Mouse (Mus musculus): ENCODE results near the gene Rad51b. TPM values are rescaled to one million over a fixed set of nuclear protein-coding genes. Genes with fewer than 3 reads are reported as not detected.

Gene Rad51b
- polyA plus RNA-seq, 1 experiment from 2014 or later: 7.8 TPM

DNA sequence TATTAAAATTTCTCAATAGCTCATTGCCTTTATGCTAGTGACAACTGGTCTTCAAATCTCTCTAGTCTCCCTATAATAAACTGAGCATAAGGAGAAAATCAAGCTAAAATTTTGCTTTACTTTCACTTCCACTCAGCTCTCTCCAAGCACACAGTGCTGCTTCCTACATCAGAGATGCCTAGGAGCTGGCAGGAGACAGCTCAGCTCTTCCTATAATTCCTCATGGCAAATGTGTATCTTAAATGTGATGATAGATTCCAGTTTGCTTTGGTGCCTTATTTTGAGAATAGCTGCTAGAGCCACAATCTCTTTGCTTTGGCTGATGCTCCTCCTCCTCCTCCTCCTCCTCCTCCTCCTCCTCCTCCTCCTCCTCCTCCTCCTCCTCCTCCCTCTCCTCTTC lies 428.6 kb downstream of the Rad51b start:
- no peak overlapping the region for H3K9ac ChIP-seq (ENCODE audit: low read length)
- peaks cover 5% of the 10 kb centered on the region; the same call in 1 of the 2 replicates for H3K9me3 ChIP-seq (replicated peaks; ENCODE audit: control insufficient read depth, low read length)
- no peak for ATAC-seq (ENCODE audit: insufficient read depth, low FRiP score)
- no peaks in the 10 kb centered on the region for H3K27me3 ChIP-seq (ENCODE audit: control insufficient read depth, insufficient read depth, low read length)
- no peak overlapping the region for H3K4me2 ChIP-seq (ENCODE audit: low read depth, low read length)
- no peak overlapping the region for H3K4me3 ChIP-seq (replicated peaks; ENCODE audit: low read length)
- no peak overlapping the region for H3K27ac ChIP-seq (ENCODE audit: low read length)
- peaks cover 5% of the 10 kb centered on the region; the same call in 1 of the 2 replicates for H3K4me1 ChIP-seq (ENCODE audit: control insufficient read depth, insufficient read depth, low read length)
- no peaks in the 10 kb centered on the region for H3K36me3 ChIP-seq (ENCODE audit: control insufficient read depth, insufficient read depth, low read length)

- WGBS: 92% methylated on average over 2 of the region's 2 CpGs
Observed at GRCm38 (mm10) chr12:79726116-79726515, 429.0 kb downstream of the Rad51b start.

GRCm38 (mm10) chr12:79726959-79727358 lies 429.9 kb downstream of the Rad51b start:
- Histone ChIP-seq H3K4me1 (ENCODE audit: control insufficient read depth, insufficient read depth, low read length) (peaks cover 12% of the 10 kb centered on the region), H3K4me2 (ENCODE audit: low read depth, low read length) (no peak overlapping the region), H3K27ac (ENCODE audit: low read length) (no peak overlapping the region), H3K27me3 (ENCODE audit: control insufficient read depth, insufficient read depth, low read length) (no peaks in the 10 kb centered on the region), H3K4me3 (replicated peaks; ENCODE audit: low read length) (no peak overlapping the region), H3K9ac (ENCODE audit: low read length) (no peak overlapping the region), H3K36me3 (ENCODE audit: control insufficient read depth, insufficient read depth, low read length) (no peaks in the 10 kb centered on the region), H3K9me3 (replicated peaks; ENCODE audit: control insufficient read depth, low read length) (peaks cover 5% of the 10 kb centered on the region; the same call in 1 of the 2 replicates)
- no peak for ATAC-seq (ENCODE audit: insufficient read depth, low FRiP score)

More at GRCm38 (mm10) chr12:79726116-79726515, 429.0 kb downstream of the Rad51b start:
- H3K9me3 ChIP-seq (replicated peaks; ENCODE audit: control insufficient read depth, low read length): peaks cover 5% of the 10 kb centered on the region; the same call in 1 of the 2 replicates
- no peaks in the 10 kb centered on the region for H3K27me3 ChIP-seq (ENCODE audit: control insufficient read depth, insufficient read depth, low read length)
- H3K27ac ChIP-seq (ENCODE audit: low read length): no peak overlapping the region
- H3K9ac ChIP-seq (ENCODE audit: low read length): no peak overlapping the region
- no peak overlapping the region for H3K4me2 ChIP-seq (ENCODE audit: low read depth, low read length)
- no peak for ATAC-seq (ENCODE audit: insufficient read depth, low FRiP score)
- peaks cover 9% of the 10 kb centered on the region for H3K4me1 ChIP-seq (ENCODE audit: control insufficient read depth, insufficient read depth, low read length)
- H3K4me3 ChIP-seq (replicated peaks; ENCODE audit: low read length): no peak overlapping the region
- no peaks in the 10 kb centered on the region for H3K36me3 ChIP-seq (ENCODE audit: control insufficient read depth, insufficient read depth, low read length)

DNA sequence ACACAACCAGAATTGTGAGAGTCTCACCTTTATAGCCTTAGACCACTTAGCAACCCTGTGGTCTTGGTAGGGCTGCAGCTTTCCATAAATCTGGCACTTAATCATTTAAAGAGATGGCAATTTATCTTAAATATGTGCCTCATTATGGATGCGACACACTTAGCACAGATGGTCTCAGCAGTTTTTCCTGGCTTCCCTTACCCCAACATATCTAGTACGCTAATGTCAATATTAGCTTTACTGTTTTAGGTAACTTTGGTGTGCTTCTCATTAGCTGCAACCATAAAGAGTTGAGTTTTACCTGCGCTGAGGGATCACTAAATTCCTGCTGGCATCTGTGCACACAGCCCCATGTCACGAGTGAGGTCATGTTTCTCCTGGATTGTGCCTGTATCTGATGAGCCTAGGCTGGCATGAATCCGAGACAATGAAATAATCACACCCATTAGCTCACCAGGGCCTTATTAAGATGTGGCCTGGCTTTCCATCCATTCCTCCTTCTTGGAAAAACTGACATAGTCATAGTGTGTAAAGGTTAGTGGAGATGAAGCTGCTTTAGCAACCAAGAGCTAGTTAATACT lies 432.9 kb downstream of the Rad51b start:
- Histone ChIP-seq H3K4me1 (ENCODE audit: control insufficient read depth, insufficient read depth, low read length) (peaks cover 15% of the 10 kb centered on the region), H3K9ac (ENCODE audit: low read length) (no peak overlapping the region), H3K27me3 (ENCODE audit: control insufficient read depth, insufficient read depth, low read length) (no peaks in the 10 kb centered on the region), H3K4me3 (replicated peaks; ENCODE audit: low read length) (no peak overlapping the region), H3K36me3 (ENCODE audit: control insufficient read depth, insufficient read depth, low read length) (no peaks in the 10 kb centered on the region), H3K27ac (ENCODE audit: low read length) (no peak overlapping the region), H3K9me3 (replicated peaks; ENCODE audit: control insufficient read depth, low read length) (peaks cover 5% of the 10 kb centered on the region; the same call in 1 of the 2 replicates), H3K4me2 (ENCODE audit: low read depth, low read length) (no peak overlapping the region)
- ATAC-seq (ENCODE audit: insufficient read depth, low FRiP score): no peak
- 63% methylated on average over 5 of the region's 5 CpGs for WGBS

GRCm38 (mm10) chr12:79731905-79732304 lies 434.8 kb downstream of the Rad51b start:
- H3K4me1 ChIP-seq (ENCODE audit: control insufficient read depth, insufficient read depth, low read length): peaks cover 23% of the 10 kb centered on the region
- no peaks in the 10 kb centered on the region for H3K27me3 ChIP-seq (ENCODE audit: control insufficient read depth, insufficient read depth, low read length)
- no peak for ATAC-seq (ENCODE audit: insufficient read depth, low FRiP score)
- no peak overlapping the region for H3K9ac ChIP-seq (ENCODE audit: low read length)
- H3K4me2 ChIP-seq (ENCODE audit: low read depth, low read length): no peak overlapping the region
- WGBS: 88% methylated on average over 6 of the region's 6 CpGs
- H3K9me3 ChIP-seq (replicated peaks; ENCODE audit: control insufficient read depth, low read length): peaks cover 5% of the 10 kb centered on the region; the same call in 1 of the 2 replicates
- no peak overlapping the region; the same call in 1 of the 2 replicates for H3K27ac ChIP-seq (ENCODE audit: low read length)
- no peak overlapping the region for H3K4me3 ChIP-seq (replicated peaks; ENCODE audit: low read length)
- no peaks in the 10 kb centered on the region for H3K36me3 ChIP-seq (ENCODE audit: control insufficient read depth, insufficient read depth, low read length)

- 53% methylated on average over 12 of the region's 12 CpGs for WGBS
- no peaks in the 10 kb centered on the region for H3K36me3 ChIP-seq (ENCODE audit: control insufficient read depth, insufficient read depth, low read length)
- no peak overlapping the region for H3K9ac ChIP-seq (ENCODE audit: low read length)
- peak overlapping the region; percentile 11; the same call in 1 of the 2 replicates for H3K27ac ChIP-seq (ENCODE audit: low read length)
- no peak overlapping the region for H3K4me2 ChIP-seq (ENCODE audit: low read depth, low read length)
- H3K9me3 ChIP-seq (replicated peaks; ENCODE audit: control insufficient read depth, low read length): peaks cover 5% of the 10 kb centered on the region; the same call in 1 of the 2 replicates
- H3K27me3 ChIP-seq (ENCODE audit: control insufficient read depth, insufficient read depth, low read length): no peaks in the 10 kb centered on the region
- ATAC-seq (ENCODE audit: insufficient read depth, low FRiP score): peak; percentile 69; the same call in 1 of the 2 replicates
- peaks cover 23% of the 10 kb centered on the region for H3K4me1 ChIP-seq (ENCODE audit: control insufficient read depth, insufficient read depth, low read length)
- H3K4me3 ChIP-seq (replicated peaks; ENCODE audit: low read length): no peak overlapping the region
Observed at GRCm38 (mm10) chr12:79732355-79733115, 435.5 kb downstream of the Rad51b start.

- H3K27me3 ChIP-seq (ENCODE audit: control insufficient read depth, insufficient read depth, low read length): no peaks in the 10 kb centered on the region
- peaks cover 19% of the 10 kb centered on the region for H3K4me1 ChIP-seq (ENCODE audit: control insufficient read depth, insufficient read depth, low read length)
- WGBS: 64% methylated on average over 13 of the region's 13 CpGs
- H3K4me2 ChIP-seq (ENCODE audit: low read depth, low read length): no peak overlapping the region
- no peak overlapping the region; the same call in 1 of the 2 replicates for H3K27ac ChIP-seq (ENCODE audit: low read length)
- no peaks in the 10 kb centered on the region for H3K9me3 ChIP-seq (replicated peaks; ENCODE audit: control insufficient read depth, low read length)
- no peak for ATAC-seq (ENCODE audit: insufficient read depth, low FRiP score)
- no peak overlapping the region for H3K4me3 ChIP-seq (replicated peaks; ENCODE audit: low read length)
- H3K36me3 ChIP-seq (ENCODE audit: control insufficient read depth, insufficient read depth, low read length): no peaks in the 10 kb centered on the region
- H3K9ac ChIP-seq (ENCODE audit: low read length): no peak overlapping the region
Observed at GRCm38 (mm10) chr12:79735341-79735785, 438.3 kb downstream of the Rad51b start.

GRCm38 (mm10) chr12:79735882-79736281 lies 438.8 kb downstream of the Rad51b start:
- H3K27ac ChIP-seq (ENCODE audit: low read length): no peak overlapping the region; the same call in 1 of the 2 replicates
- 83% methylated on average over 4 of the region's 4 CpGs for WGBS

DNA sequence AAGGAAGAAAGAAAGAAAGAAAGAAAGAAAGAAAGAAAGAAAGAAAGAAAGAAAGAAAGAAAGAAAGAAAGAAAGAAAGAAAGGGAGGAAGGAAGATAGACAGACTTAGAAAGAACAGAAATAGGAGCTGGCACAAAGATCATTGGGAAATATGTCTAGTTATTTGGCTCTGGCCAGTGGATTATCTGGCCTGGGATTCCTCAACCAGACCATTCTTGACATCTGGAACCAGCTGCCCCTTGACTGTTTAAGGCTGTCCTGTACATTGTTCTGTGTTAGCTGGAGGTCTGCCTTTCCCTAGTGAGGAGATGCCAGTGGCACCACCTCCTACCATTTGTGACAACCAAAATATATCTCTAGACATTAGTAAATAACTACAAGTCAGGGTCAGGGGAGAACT lies 441.6 kb downstream of the Rad51b start:
- no peak for ATAC-seq (ENCODE audit: insufficient read depth, low FRiP score)
- Histone ChIP-seq H3K4me2 (ENCODE audit: low read depth, low read length) (no peak overlapping the region), H3K27ac (ENCODE audit: low read length) (no peak overlapping the region), H3K27me3 (ENCODE audit: control insufficient read depth, insufficient read depth, low read length) (no peaks in the 10 kb centered on the region), H3K9ac (ENCODE audit: low read length) (no peak overlapping the region), H3K4me3 (replicated peaks; ENCODE audit: low read length) (no peak overlapping the region), H3K4me1 (ENCODE audit: control insufficient read depth, insufficient read depth, low read length) (peaks cover 13% of the 10 kb centered on the region), H3K9me3 (replicated peaks; ENCODE audit: control insufficient read depth, low read length) (no peaks in the 10 kb centered on the region), H3K36me3 (ENCODE audit: control insufficient read depth, insufficient read depth, low read length) (no peaks in the 10 kb centered on the region)

More at GRCm38 (mm10) chr12:79735882-79736281, 438.8 kb downstream of the Rad51b start:
- no peak for ATAC-seq (ENCODE audit: insufficient read depth, low FRiP score)
- Histone ChIP-seq H3K36me3 (ENCODE audit: control insufficient read depth, insufficient read depth, low read length) (no peaks in the 10 kb centered on the region), H3K9me3 (replicated peaks; ENCODE audit: control insufficient read depth, low read length) (no peaks in the 10 kb centered on the region), H3K27me3 (ENCODE audit: control insufficient read depth, insufficient read depth, low read length) (no peaks in the 10 kb centered on the region), H3K9ac (ENCODE audit: low read length) (no peak overlapping the region), H3K4me3 (replicated peaks; ENCODE audit: low read length) (no peak overlapping the region), H3K4me2 (ENCODE audit: low read depth, low read length) (no peak overlapping the region), H3K4me1 (ENCODE audit: control insufficient read depth, insufficient read depth, low read length) (peaks cover 16% of the 10 kb centered on the region)
